Mouse (Mus musculus) brain, embryonic 18.5 days (tissue): ENCODE results near the gene Tmem115.
"Not testable (repeated sequence)": the region's sequence is repeated elsewhere in the genome, so short reads cannot be mapped to it uniquely, and the experiment has no call there.

Experiments used
- DNase-seq: peaks from one replicate; pipeline ENCODE4 v3.0.0-alpha.2; 2012; ENCODE audit warnings: low read depth, low spot score

Gene Tmem115

GRCm38 (mm10) chr9:107549297-107550074 is 15.7 kb downstream of the Tmem115 start:
- no peak for DNase-seq

GRCm38 (mm10) chr9:107550491-107551116 is 16.9 kb downstream of the Tmem115 start:
- DNase-seq: no peak

- no peak for DNase-seq
Observed at GRCm38 (mm10) chr9:107551117-107551889, 17.6 kb downstream of the Tmem115 start, which contains the start of gene Rassf1. Gene Rassf1 (plus strand): TSS chr9:107551555.

GRCm38 (mm10) chr9:107551890-107552355 is 18.2 kb downstream of the Tmem115 start:
- no peak for DNase-seq

- DNase-seq: no peak
Observed at GRCm38 (mm10) chr9:107552690-107553393, 19.1 kb downstream of the Tmem115 start.

GRCm38 (mm10) chr9:107553541-107554318 is 20.0 kb downstream of the Tmem115 start:
- no peak for DNase-seq

- DNase-seq: peak; percentile 97
Observed at GRCm38 (mm10) chr9:107554319-107554825, 20.6 kb downstream of the Tmem115 start.

- no peak for DNase-seq
Observed at GRCm38 (mm10) chr9:107555031-107555457, 21.3 kb downstream of the Tmem115 start.

GRCm38 (mm10) chr9:107555701-107556100 is 22.0 kb downstream of the Tmem115 start:
- no peak for DNase-seq

GRCm38 (mm10) chr9:107556346-107556745 is 22.6 kb downstream of the Tmem115 start:
- DNase-seq: no peak

- peak; percentile 88 for DNase-seq
Observed at GRCm38 (mm10) chr9:107563029-107563581, 29.4 kb downstream of the Tmem115 start, which contains the start of gene Tusc2. Gene Tusc2 (plus strand): TSS chr9:107563255.

GRCm38 (mm10) chr9:107565556-107565955 is 31.8 kb downstream of the Tmem115 start:
- DNase-seq: not testable (repeated sequence)

- DNase-seq: no peak
Observed at GRCm38 (mm10) chr9:107566041-107566709, 32.4 kb downstream of the Tmem115 start.

GRCm38 (mm10) chr9:107566855-107567254 is 33.1 kb downstream of the Tmem115 start:
- DNase-seq: no peak

GRCm38 (mm10) chr9:107567702-107568319 is 34.1 kb downstream of the Tmem115 start, which contains the start of gene Hyal2:
Gene Hyal2 (plus strand): TSS chr9:107567945.
- DNase-seq: no peak

GRCm38 (mm10) chr9:107568331-107569261 is 34.9 kb downstream of the Tmem115 start:
- no peak for DNase-seq

GRCm38 (mm10) chr9:107569270-107569669 is 35.5 kb downstream of the Tmem115 start:
- no peak for DNase-seq

- DNase-seq: no peak
Observed at GRCm38 (mm10) chr9:107570016-107570415, 36.3 kb downstream of the Tmem115 start.
